Mouse (Mus musculus): Measurements from ENCODE around the gene Smad3. TPM values are rescaled to one million over a fixed set of nuclear protein-coding genes. Genes with fewer than 3 reads are reported as not detected.

The Smad3 gene
- polyA plus RNA-seq, 1 experiment from 2014 or later: 7.7 TPM

- Histone ChIP-seq H3K4me2 (ENCODE audit: low read length) (no peak overlapping the region), H3K27me3 (replicated peaks; ENCODE audit: control insufficient read depth, insufficient read depth, low read length) (no peaks in the 10 kb centered on the region), H3K4me1 (ENCODE audit: control insufficient read depth, insufficient read depth, low read depth, low read length) (peaks cover 7% of the 10 kb centered on the region; the same call in 1 of the 2 replicates), H3K27ac (ENCODE audit: low read depth, low read length) (no peak overlapping the region), H3K9me3 (ENCODE audit: control insufficient read depth, low read length) (peaks cover 3% of the 10 kb centered on the region), H3K9ac (ENCODE audit: low read depth, low read length) (no peak overlapping the region), H3K36me3 (ENCODE audit: control insufficient read depth, insufficient read depth, low read length) (no peaks in the 10 kb centered on the region), H3K4me3 (ENCODE audit: low read length) (no peak overlapping the region)
- 70% methylated on average over 8 of the region's 8 CpGs for WGBS
- no peak for ATAC-seq
These were observed 84.8 kb downstream of the Smad3 start for GRCm38 (mm10) chr9:63672797-63673493.

- WGBS: 95% methylated on average over 7 of the region's 7 CpGs
- H3K9ac ChIP-seq (ENCODE audit: low read depth, low read length): no peak overlapping the region
- no peaks in the 10 kb centered on the region for H3K36me3 ChIP-seq (ENCODE audit: control insufficient read depth, insufficient read depth, low read length)
- no peak overlapping the region for H3K4me3 ChIP-seq (ENCODE audit: low read length)
- peaks cover 3% of the 10 kb centered on the region for H3K9me3 ChIP-seq (ENCODE audit: control insufficient read depth, low read length)
- H3K4me1 ChIP-seq (ENCODE audit: control insufficient read depth, insufficient read depth, low read depth, low read length): peaks cover 26% of the 10 kb centered on the region
- ATAC-seq: no peak
- no peaks in the 10 kb centered on the region for H3K27me3 ChIP-seq (replicated peaks; ENCODE audit: control insufficient read depth, insufficient read depth, low read length)
- no peak overlapping the region for H3K4me2 ChIP-seq (ENCODE audit: low read length)
- no peak overlapping the region for H3K27ac ChIP-seq (ENCODE audit: low read depth, low read length)
These were observed 88.0 kb downstream of the Smad3 start for GRCm38 (mm10) chr9:63669816-63670215.

GRCm38 (mm10) chr9:63668621-63669020 lies 89.2 kb downstream of the Smad3 start:
- H3K27ac ChIP-seq (ENCODE audit: low read depth, low read length): no peak overlapping the region
- peaks cover 28% of the 10 kb centered on the region for H3K4me1 ChIP-seq (ENCODE audit: control insufficient read depth, insufficient read depth, low read depth, low read length)
- H3K36me3 ChIP-seq (ENCODE audit: control insufficient read depth, insufficient read depth, low read length): no peaks in the 10 kb centered on the region
- WGBS: 73% methylated on average over 1 of the region's 1 CpGs
- no peaks in the 10 kb centered on the region for H3K27me3 ChIP-seq (replicated peaks; ENCODE audit: control insufficient read depth, insufficient read depth, low read length)
- H3K9ac ChIP-seq (ENCODE audit: low read depth, low read length): no peak overlapping the region
- no peak for ATAC-seq
- H3K4me2 ChIP-seq (ENCODE audit: low read length): no peak overlapping the region
- H3K4me3 ChIP-seq (ENCODE audit: low read length): no peak overlapping the region
- H3K9me3 ChIP-seq (ENCODE audit: control insufficient read depth, low read length): peaks cover 3% of the 10 kb centered on the region

- H3K4me3 ChIP-seq (ENCODE audit: low read length): no peak overlapping the region
- no peak overlapping the region for H3K9ac ChIP-seq (ENCODE audit: low read depth, low read length)
- peak overlapping the region; percentile 37; the same call in 1 of the 2 replicates for H3K27ac ChIP-seq (ENCODE audit: low read depth, low read length)
- no peaks in the 10 kb centered on the region for H3K27me3 ChIP-seq (replicated peaks; ENCODE audit: control insufficient read depth, insufficient read depth, low read length)
- H3K36me3 ChIP-seq (ENCODE audit: control insufficient read depth, insufficient read depth, low read length): no peaks in the 10 kb centered on the region
- H3K4me2 ChIP-seq (ENCODE audit: low read length): 0 out of 2 replicates have a peak overlapping the region, but pooled peaks have one; percentile 7
- peaks cover 3% of the 10 kb centered on the region for H3K9me3 ChIP-seq (ENCODE audit: control insufficient read depth, low read length)
- H3K4me1 ChIP-seq (ENCODE audit: control insufficient read depth, insufficient read depth, low read depth, low read length): peaks cover 28% of the 10 kb centered on the region
- no peak for ATAC-seq
- 72% methylated on average over 8 of the region's 8 CpGs for WGBS
These were observed 90.4 kb downstream of the Smad3 start for GRCm38 (mm10) chr9:63667373-63667724.

GRCm38 (mm10) chr9:63666612-63667372 lies 91.0 kb downstream of the Smad3 start:
- Histone ChIP-seq H3K4me3 (ENCODE audit: low read length) (no peak overlapping the region), H3K9me3 (ENCODE audit: control insufficient read depth, low read length) (peaks cover 3% of the 10 kb centered on the region), H3K4me2 (ENCODE audit: low read length) (0 out of 2 replicates have a peak overlapping the region, but pooled peaks have one; percentile 7), H3K27ac (ENCODE audit: low read depth, low read length) (peak overlapping the region; percentile 37), H3K36me3 (ENCODE audit: control insufficient read depth, insufficient read depth, low read length) (no peaks in the 10 kb centered on the region), H3K4me1 (ENCODE audit: control insufficient read depth, insufficient read depth, low read depth, low read length) (peaks cover 25% of the 10 kb centered on the region), H3K9ac (ENCODE audit: low read depth, low read length) (no peak overlapping the region), H3K27me3 (replicated peaks; ENCODE audit: control insufficient read depth, insufficient read depth, low read length) (no peaks in the 10 kb centered on the region)
- 48% methylated on average over 18 of the region's 18 CpGs for WGBS
- peak; percentile 66 for ATAC-seq

- H3K4me2 ChIP-seq (ENCODE audit: low read length): no peak overlapping the region
- peaks cover 25% of the 10 kb centered on the region for H3K4me1 ChIP-seq (ENCODE audit: control insufficient read depth, insufficient read depth, low read depth, low read length)
- peak; percentile 61 for ATAC-seq
- no peaks in the 10 kb centered on the region for H3K27me3 ChIP-seq (replicated peaks; ENCODE audit: control insufficient read depth, insufficient read depth, low read length)
- H3K27ac ChIP-seq (ENCODE audit: low read depth, low read length): peak overlapping the region; percentile 50; the same call in 1 of the 2 replicates
- WGBS: 22% methylated on average over 13 of the region's 13 CpGs
- H3K4me3 ChIP-seq (ENCODE audit: low read length): no peak overlapping the region
- H3K9me3 ChIP-seq (ENCODE audit: control insufficient read depth, low read length): no peaks in the 10 kb centered on the region
- no peaks in the 10 kb centered on the region for H3K36me3 ChIP-seq (ENCODE audit: control insufficient read depth, insufficient read depth, low read length)
- H3K9ac ChIP-seq (ENCODE audit: low read depth, low read length): no peak overlapping the region
These were observed 92.8 kb downstream of the Smad3 start for GRCm38 (mm10) chr9:63664792-63665646.

GRCm38 (mm10) chr9:63664300-63664745 lies 93.5 kb downstream of the Smad3 start:
- Histone ChIP-seq H3K4me2 (ENCODE audit: low read length) (no peak overlapping the region), H3K27ac (ENCODE audit: low read depth, low read length) (no peak overlapping the region), H3K36me3 (ENCODE audit: control insufficient read depth, insufficient read depth, low read length) (no peaks in the 10 kb centered on the region), H3K9me3 (ENCODE audit: control insufficient read depth, low read length) (no peaks in the 10 kb centered on the region), H3K9ac (ENCODE audit: low read depth, low read length) (no peak overlapping the region), H3K4me1 (ENCODE audit: control insufficient read depth, insufficient read depth, low read depth, low read length) (peaks cover 25% of the 10 kb centered on the region), H3K27me3 (replicated peaks; ENCODE audit: control insufficient read depth, insufficient read depth, low read length) (no peaks in the 10 kb centered on the region), H3K4me3 (ENCODE audit: low read length) (no peak overlapping the region)
- ATAC-seq: no peak
- WGBS: 73% methylated on average over 2 of the region's 2 CpGs

- Histone ChIP-seq H3K4me2 (ENCODE audit: low read length) (no peak overlapping the region), H3K4me3 (ENCODE audit: low read length) (no peak overlapping the region), H3K4me1 (ENCODE audit: control insufficient read depth, insufficient read depth, low read depth, low read length) (peaks cover 24% of the 10 kb centered on the region), H3K9ac (ENCODE audit: low read depth, low read length) (no peak overlapping the region), H3K36me3 (ENCODE audit: control insufficient read depth, insufficient read depth, low read length) (no peaks in the 10 kb centered on the region), H3K27ac (ENCODE audit: low read depth, low read length) (no peak overlapping the region), H3K27me3 (replicated peaks; ENCODE audit: control insufficient read depth, insufficient read depth, low read length) (no peaks in the 10 kb centered on the region), H3K9me3 (ENCODE audit: control insufficient read depth, low read length) (no peaks in the 10 kb centered on the region)
- WGBS: 81% methylated on average over 10 of the region's 10 CpGs
- no peak for ATAC-seq
These were observed 94.6 kb downstream of the Smad3 start for GRCm38 (mm10) chr9:63663222-63663621.

Data from hindbrain, embryonic 16.5 days (tissue).